Mouse (Mus musculus) neural tube, embryonic 11.5 days (tissue): ENCODE measurements at regions not wholly inside any gene's neighbourhood (a gene's known extent, or its start where the extent isn't known, plus 50 kb on each side); places are given as distances from the start of the nearest gene placed in this dataset.
A peak's percentile ranks its signal among the peaks of the same experiment; 100 is the strongest.

Source experiments
- ATAC-seq: fragments of 200-750 bp; cut with Nextera tagmentation; 2 replicates; pipeline ENCODE4 v1.8.0; 2017; ENCODE audit warnings: moderate number of reproducible peaks, mild to moderate bottlenecking, moderate TSS enrichment, moderate library complexity; ENCODE audit not compliant: insufficient read depth, low FRiP score, low TSS enrichment
- DNase-seq: peaks from one replicate; pipeline ENCODE4 v3.0.0-alpha.2; 2015; ENCODE audit warnings: low spot score
- H3K27ac ChIP-seq: fragments of 300-500 bp; sonication (generic); 2 replicates; pipeline ENCODE4 v1.5.1; 2014; ENCODE audit warnings: low read depth, mild to moderate bottlenecking, low read length
- H3K27me3 ChIP-seq: fragments of 300-500 bp; sonication (generic); 2 replicates; pipeline ENCODE4 v1.6.1; 2014; ENCODE audit warnings: mild to moderate bottlenecking, low read length, mixed read lengths; ENCODE audit not compliant: control insufficient read depth, insufficient read depth
- H3K36me3 ChIP-seq: fragments of 300-500 bp; sonication (generic); 2 replicates; pipeline ENCODE4 v1.6.1; 2014; ENCODE audit warnings: mild to moderate bottlenecking, low read length, moderate library complexity, mixed read lengths; ENCODE audit not compliant: control insufficient read depth, insufficient read depth
- H3K4me1 ChIP-seq: fragments of 300-500 bp; sonication (generic); 2 replicates; pipeline ENCODE4 v1.6.1; 2014; ENCODE audit warnings: low read length, mixed read lengths; ENCODE audit not compliant: control insufficient read depth, insufficient read depth
- H3K4me2 ChIP-seq: fragments of 300-500 bp; sonication (generic); 2 replicates; pipeline ENCODE4 v1.6.1; 2014; ENCODE audit warnings: low read depth, mild to moderate bottlenecking, moderate library complexity
- H3K4me3 ChIP-seq: fragments of 300-500 bp; sonication (generic); 2 replicates; pipeline ENCODE4 v1.5.1; 2014; ENCODE audit warnings: low read depth, low read length
- H3K9ac ChIP-seq: fragments of 300-500 bp; sonication (generic); 2 replicates; pipeline ENCODE4 v1.6.1; 2014; ENCODE audit warnings: mild to moderate bottlenecking, low read length
- H3K9me3 ChIP-seq: fragments of 300-500 bp; sonication (generic); 2 replicates; pipeline ENCODE4 v1.6.1; 2016; ENCODE audit warnings: low read length; ENCODE audit not compliant: control insufficient read depth
- WGBS: fragments of 180-500 bp; shearing (Covaris S2); extraction: QIAGEN DNeasy Blood & Tissue Kit; methylation state at CpG from one replicate; pipeline ENCODE4 v1.1.7; 2014; 5-methylcytosine and 5-hydroxymethylcytosine counted together

- no peaks in the 10 kb centered on the region for H3K4me1 ChIP-seq
- no peak for DNase-seq
- no peak overlapping the region for H3K4me3 ChIP-seq
- H3K9me3 ChIP-seq: no peaks in the 10 kb centered on the region
- H3K9ac ChIP-seq: no peak overlapping the region
- H3K27ac ChIP-seq: peak overlapping the region; percentile 44; the same call in 1 of the 2 replicates
- ATAC-seq: no peak
- H3K27me3 ChIP-seq: no peaks in the 10 kb centered on the region
- WGBS: 61% methylated on average over 4 of the region's 4 CpGs
- H3K36me3 ChIP-seq: no peaks in the 10 kb centered on the region
- H3K4me2 ChIP-seq: no peak overlapping the region
Measured at GRCm38 (mm10) chr1:194161469-194161868, 456.5 kb upstream of the Plxna2 start.

GRCm38 (mm10) chr1:194160761-194161461 lies 457.1 kb upstream of the Plxna2 start:
- Histone ChIP-seq H3K36me3 (no peaks in the 10 kb centered on the region), H3K4me2 (no peak overlapping the region), H3K27ac (peak overlapping the region; percentile 21; the same call in 1 of the 2 replicates), H3K9ac (no peak overlapping the region), H3K27me3 (no peaks in the 10 kb centered on the region), H3K4me1 (no peaks in the 10 kb centered on the region), H3K9me3 (no peaks in the 10 kb centered on the region), H3K4me3 (no peak overlapping the region)
- 30% methylated on average over 8 of the region's 8 CpGs for WGBS
- ATAC-seq (peak; percentile 89), DNase-seq (peak; percentile 59)

- Histone ChIP-seq H3K4me1 (no peaks in the 10 kb centered on the region), H3K27ac (no peak overlapping the region), H3K9me3 (no peaks in the 10 kb centered on the region), H3K4me3 (no peak overlapping the region), H3K27me3 (no peaks in the 10 kb centered on the region), H3K36me3 (no peaks in the 10 kb centered on the region), H3K9ac (no peak overlapping the region), H3K4me2 (no peak overlapping the region)
- WGBS: 93% methylated on average over 6 of the region's 6 CpGs
- DNase-seq: no peak
- no peak for ATAC-seq
Measured at GRCm38 (mm10) chr1:194157268-194157667, 460.8 kb upstream of the Plxna2 start.

- Histone ChIP-seq H3K4me1 (peaks cover 8% of the 10 kb centered on the region; the same call in 1 of the 2 replicates), H3K36me3 (no peaks in the 10 kb centered on the region), H3K9me3 (no peaks in the 10 kb centered on the region), H3K4me2 (no peak overlapping the region), H3K4me3 (no peak overlapping the region), H3K27ac (no peak overlapping the region), H3K27me3 (no peaks in the 10 kb centered on the region), H3K9ac (no peak overlapping the region)
- DNase-seq (peak; percentile 24), ATAC-seq (peak; percentile 81; the same call in 1 of the 2 replicates)
- 47% methylated on average over 11 of the region's 11 CpGs for WGBS
Measured at GRCm38 (mm10) chr1:194148416-194149364, 469.3 kb upstream of the Plxna2 start.

GRCm38 (mm10) chr1:194117631-194118360 lies 500.2 kb upstream of the Plxna2 start:
- Histone ChIP-seq H3K4me2 (no peak overlapping the region), H3K4me3 (no peak overlapping the region), H3K27me3 (no peaks in the 10 kb centered on the region), H3K9me3 (no peaks in the 10 kb centered on the region), H3K27ac (no peak overlapping the region), H3K9ac (no peak overlapping the region), H3K4me1 (no peaks in the 10 kb centered on the region), H3K36me3 (no peaks in the 10 kb centered on the region)
- ATAC-seq: no peak
- 84% methylated on average over 4 of the region's 4 CpGs for WGBS
- DNase-seq: no peak

- H3K27me3 ChIP-seq: no peaks in the 10 kb centered on the region
- no peak for ATAC-seq
- no peaks in the 10 kb centered on the region for H3K36me3 ChIP-seq
- H3K9me3 ChIP-seq: no peaks in the 10 kb centered on the region
- WGBS: 42% methylated on average over 1 of the region's 1 CpGs
- no peak overlapping the region for H3K27ac ChIP-seq
- DNase-seq: no peak
- H3K4me2 ChIP-seq: no peak overlapping the region
- H3K4me1 ChIP-seq: no peaks in the 10 kb centered on the region
- H3K9ac ChIP-seq: no peak overlapping the region
- H3K4me3 ChIP-seq: no peak overlapping the region
Measured at GRCm38 (mm10) chr1:194114399-194114798, 503.6 kb upstream of the Plxna2 start.

GRCm38 (mm10) chr1:194111931-194112330 lies 506.1 kb upstream of the Plxna2 start:
- Histone ChIP-seq H3K4me1 (no peaks in the 10 kb centered on the region), H3K9ac (no peak overlapping the region), H3K4me3 (no peak overlapping the region), H3K36me3 (no peaks in the 10 kb centered on the region), H3K27ac (no peak overlapping the region), H3K4me2 (no peak overlapping the region), H3K9me3 (no peaks in the 10 kb centered on the region), H3K27me3 (no peaks in the 10 kb centered on the region)
- ATAC-seq: no peak
- no peak for DNase-seq
- WGBS: 81% methylated on average over 2 of the region's 2 CpGs

- Histone ChIP-seq H3K4me1 (no peaks in the 10 kb centered on the region), H3K9ac (no peak overlapping the region), H3K27ac (no peak overlapping the region), H3K4me2 (no peak overlapping the region), H3K27me3 (no peaks in the 10 kb centered on the region), H3K4me3 (no peak overlapping the region), H3K36me3 (no peaks in the 10 kb centered on the region), H3K9me3 (no peaks in the 10 kb centered on the region)
- DNase-seq (no peak), ATAC-seq (no peak)
- 49% methylated on average over 5 of the region's 5 CpGs for WGBS
Measured at GRCm38 (mm10) chr1:194109172-194110071, 508.6 kb upstream of the Plxna2 start.
